18 mouse cellular contexts compared by ENCODE assay signal in genomic region chr10:16635463-16635862, GRCm38 (mm10).
DNase-seq lines count a peak whose midpoint lies in the region; TF ChIP-seq lines count a peak whose summit lies in the region.
"Had no signal": no experiment of that assay in that cellular context is flagged by ENCODE, and none has a peak within 500 bp of the region (broad histone marks: within the 10 kb centered on the region; RNA-seq: fewer than 3 reads in every experiment).

No protein-coding gene starts in this region.

- no peaks in the 10 kb centered on the region for H3K27me3 ChIP-seq in C2C12 (ENCODE audit: control insufficient read depth, insufficient read depth, insufficient read length)
- H3K27me3 ChIP-seq: CH12.LX, Patski had no signal

- H3K79me3 ChIP-seq in C2C12 (ENCODE audit: low read depth), result no peaks in the 10 kb centered on the region

- H3ac ChIP-seq in C2C12 (ENCODE audit: control insufficient read depth, insufficient read length, low read depth), result no peak overlapping the region

- H3K79me2 ChIP-seq in C2C12 (ENCODE audit: control insufficient read depth, insufficient read depth), result no peaks in the 10 kb centered on the region

- no peaks in the 10 kb centered on the region for H3K36me3 ChIP-seq in C2C12 (ENCODE audit: control insufficient read depth, insufficient read depth)
- H3K36me3 ChIP-seq: G1E had no signal

- no peak for DNase-seq in adrenal gland, adult 18-20 months (ENCODE audit: low spot score in 2 of 2)
- DNase-seq: adrenal gland, adult 2 months; adrenal gland, adult 8-10 months; adrenal gland, postnatal 10 days; adrenal gland, postnatal 14 days; adrenal gland, postnatal 25 days; adrenal gland, postnatal 36 days; B cell, adult 2 months; cerebellum, adult 11 months; cerebellum, adult 11-12 months; cerebellum, adult 18-20 months; cerebellum, adult 2 months; cerebellum, adult 8-10 months; cerebellum, adult 9-10 months had no signal

- TF ChIP-seq CTCF in C2C12 (IDR thresholded peaks at IDR 0.05; ENCODE audit: control insufficient read depth, insufficient read depth, insufficient read length), result no peak

- no peak overlapping the region for H3K4me3 ChIP-seq in C2C12 (ENCODE audit: insufficient read depth, poor library complexity, severe bottlenecking)

TF ChIP-seq in C2C12, 6 proteins besides CTCF, POLR2A, EP300 and RAD21:
- TF ChIP-seq MYOG (IDR thresholded peaks at IDR 0.05; ENCODE audit: control insufficient read depth, extremely low read depth, insufficient read length) (no peak), FOSL1 (IDR thresholded peaks at IDR 0.05; ENCODE audit: insufficient read depth, low read length, poor library complexity, severe bottlenecking) (no peak), CEBPB (IDR thresholded peaks at IDR 0.05; ENCODE audit: low read depth) (no peak), MYOD1 (IDR thresholded peaks at IDR 0.05; ENCODE audit: control insufficient read depth, insufficient read length, low read depth) (peak; percentile 78)
